Mouse (Mus musculus) left cerebral cortex, postnatal 14 days (tissue): ENCODE results near the gene Pald1. TPM values are rescaled to one million over a fixed set of nuclear protein-coding genes. Genes with fewer than 3 reads are reported as not detected.

Source experiments
- DNase-seq, 2 experiments: peaks; one replicate each; pipeline ENCODE4 v3.0.0; 2021 to 2022; ENCODE audit warnings: low spot score in 2 of 2, mixed read lengths in 1 of 2
- intact Hi-C: fragments of 180-260 bp; cut with DNase I; formaldehyde crosslinking; loops from one replicate; pipeline ENCODE4 v1.15.1; 2025
- total RNA-seq, 2 experiments: library from RNA; stranded (reverse); gene quantifications; 2 replicates each; pipeline ENCODE4 v1.2.3; 2021

The Pald1 gene
- total RNA-seq, 2 experiments from 2014 or later, result 15.0 to 15.1 TPM

GRCm38 (mm10) chr10:61374771-61375481 lies 8.4 kb downstream of the Pald1 start:
- intact Hi-C loops, result no loop called here
- DNase-seq, result no peak

- intact Hi-C loops, result no loop called here
These were observed 9.3 kb downstream of the Pald1 start for GRCm38 (mm10) chr10:61374076-61374475.

GRCm38 (mm10) chr10:61372585-61372923 lies 10.8 kb downstream of the Pald1 start:
- DNase-seq, result no peak
- intact Hi-C loops, result no loop called here

More at GRCm38 (mm10) chr10:61374076-61374475, 9.3 kb downstream of the Pald1 start:
- DNase-seq, result peak; percentile 37 to 54

- no peak for DNase-seq
- intact Hi-C loops, result no loop called here
These were observed 11.3 kb downstream of the Pald1 start for GRCm38 (mm10) chr10:61371884-61372584.

- intact Hi-C loops, result no loop called here
- DNase-seq, result no peak
These were observed 12.9 kb downstream of the Pald1 start for GRCm38 (mm10) chr10:61370273-61370979.

- no peak for DNase-seq
- intact Hi-C loops, result no loop called here
These were observed 13.6 kb downstream of the Pald1 start for GRCm38 (mm10) chr10:61369755-61370154.

GRCm38 (mm10) chr10:61365902-61366301 lies 17.4 kb downstream of the Pald1 start:
- no peak for DNase-seq
- intact Hi-C loops, result no loop called here

- intact Hi-C loops, result no loop called here
- no peak for DNase-seq
These were observed 18.9 kb downstream of the Pald1 start for GRCm38 (mm10) chr10:61364431-61364830.

- intact Hi-C loops, result no loop called here
- DNase-seq, result no peak
These were observed 20.3 kb downstream of the Pald1 start for GRCm38 (mm10) chr10:61362992-61363391.

GRCm38 (mm10) chr10:61362483-61362882 lies 20.8 kb downstream of the Pald1 start:
- intact Hi-C loops, result no loop called here
- no peak for DNase-seq

GRCm38 (mm10) chr10:61360667-61361066 lies 22.7 kb downstream of the Pald1 start:
- DNase-seq, result no peak
- intact Hi-C loops, result no loop called here

- DNase-seq, result no peak
- intact Hi-C loops, result no loop called here
These were observed 23.9 kb downstream of the Pald1 start for GRCm38 (mm10) chr10:61359411-61359810.

- intact Hi-C loops, result no loop called here
- no peak for DNase-seq
These were observed 25.7 kb downstream of the Pald1 start for GRCm38 (mm10) chr10:61357658-61358057.

GRCm38 (mm10) chr10:61356568-61356967 lies 26.8 kb downstream of the Pald1 start:
- intact Hi-C loops, result no loop called here
- DNase-seq, result no peak

GRCm38 (mm10) chr10:61356095-61356494 lies 27.2 kb downstream of the Pald1 start:
- DNase-seq, result peak in 1 of 2 experiments; percentile 38
- intact Hi-C loops, result no loop called here

GRCm38 (mm10) chr10:61355611-61356010 lies 27.7 kb downstream of the Pald1 start:
- DNase-seq, result no peak
- intact Hi-C loops, result no loop called here

GRCm38 (mm10) chr10:61351216-61351615 lies 32.1 kb downstream of the Pald1 start:
- intact Hi-C loops, result no loop called here
- no peak for DNase-seq

GRCm38 (mm10) chr10:61346374-61346773 lies 37.0 kb downstream of the Pald1 start:
- intact Hi-C loops, result loop anchor here (10.0 kb wide), 1 partner anchor 258 kb away; no protein-coding TSS in a partner anchor
- DNase-seq, result no peak

GRCm38 (mm10) chr10:61345179-61345578 lies 38.2 kb downstream of the Pald1 start:
- intact Hi-C loops, result loop anchor here (10.0 kb wide), 1 partner anchor 260 kb away; no protein-coding TSS in a partner anchor
- no peak for DNase-seq

- DNase-seq, result peak; percentile 49 to 59
These were observed 39.4 kb downstream of the Pald1 start for GRCm38 (mm10) chr10:61343950-61344349.

More at GRCm38 (mm10) chr10:61343950-61344349, 39.4 kb downstream of the Pald1 start:
- intact Hi-C loops, result loop anchor here (5.0 to 10.0 kb wide), 2 partner anchors 261 to 313 kb away; no protein-coding TSS in a partner anchor
